Mouse (Mus musculus) lung, postnatal 0 days (tissue): ENCODE measurements around the gene Fam155a.

ENCODE experiments used
- CTCF ChIP-seq: IDR thresholded peaks from 2 replicates; pipeline ENCODE4 v1.5.1; 2016; ENCODE audit warnings: antibody characterized with exemption, mild to moderate bottlenecking
- EP300 ChIP-seq: IDR thresholded peaks from 2 replicates; pipeline ENCODE4 v1.6.1; 2016; ENCODE audit warnings: antibody characterized with exemption, mild to moderate bottlenecking, control low read depth

DNA sequence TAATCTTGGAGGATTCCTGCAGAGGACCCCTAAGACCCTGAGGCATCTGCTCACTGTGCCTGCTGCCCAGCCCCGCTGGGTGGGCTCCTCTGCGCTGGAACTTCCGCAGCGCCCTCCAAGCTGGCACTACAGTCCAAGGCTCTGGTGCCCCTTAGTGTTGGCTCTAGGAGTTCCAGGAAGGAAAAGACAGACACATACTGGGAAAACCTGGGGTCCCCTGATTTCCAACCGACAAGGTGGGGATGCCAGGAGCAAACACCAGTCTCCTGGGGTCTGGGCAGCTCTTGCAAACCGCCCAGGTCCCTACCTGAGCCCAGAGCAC is 1.5 kb upstream of the Fam155a start:
- no peak for TF ChIP-seq CTCF
- no peak for TF ChIP-seq EP300
